Mouse (Mus musculus) CH12.LX (cell line): ENCODE results near the gene Gns. TPM values are rescaled to one million over a fixed set of nuclear protein-coding genes. Genes with fewer than 3 reads are reported as not detected.
A peak's percentile ranks its signal among the peaks of the same experiment; 100 is the strongest.

ENCODE experiments used
- DNase-seq: peaks from one replicate; pipeline ENCODE4 v3.0.0-alpha.2; 2013; ENCODE audit errors: extremely low read depth
- H3K27ac ChIP-seq: 2 replicates; pipeline ENCODE4 v1.5.1; 2012; ENCODE audit warnings: low read depth, mild to moderate bottlenecking, control low read depth, moderate library complexity; ENCODE audit not compliant: insufficient read depth
- H3K27me3 ChIP-seq: replicated peaks from 2 replicates; pipeline ENCODE3; 2012; ENCODE audit warnings: inconsistent platforms
- H3K36me3 ChIP-seq, 2 experiments: replicated peaks in 1 of 2; 2 replicates each; pipeline versions ENCODE3 to v1.6.1; 2012; ENCODE audit warnings: inconsistent platforms in 1 of 2, low read length in 1 of 2, mild to moderate bottlenecking in 1 of 2, mixed read lengths in 1 of 2, moderate library complexity in 1 of 2; ENCODE audit not compliant: control insufficient read depth in 1 of 2, insufficient read depth in 1 of 2
- H3K4me1 ChIP-seq, 2 experiments: 2 replicates each; pipeline ENCODE4 v1.6.1; 2012; ENCODE audit warnings: inconsistent platforms in 1 of 2, moderate library complexity in 1 of 2; ENCODE audit not compliant: insufficient read depth in 2 of 2, control insufficient read depth in 1 of 2
- H3K4me2 ChIP-seq: 2 replicates; pipeline ENCODE4 v1.6.1; 2012; ENCODE audit warnings: low read depth, mild to moderate bottlenecking, control low read depth; ENCODE audit not compliant: poor library complexity, insufficient read depth, severe bottlenecking
- H3K4me3 ChIP-seq, 3 experiments: fragments of 150-350 bp in 1 of 3; sonication (generic) in 1 of 3; replicated peaks in 1 of 3; 2 replicates each; pipeline versions ENCODE3 to v1.5.1; 2011 to 2012; ENCODE audit warnings: low read depth in 2 of 3, low read length in 2 of 3, mild to moderate bottlenecking in 2 of 3, moderate library complexity in 2 of 3, control low read depth in 1 of 3, improper control_type of control experiment in 1 of 3, inconsistent platforms in 1 of 3, mixed read lengths in 1 of 3; ENCODE audit not compliant: poor library complexity in 1 of 3
- H3K79me2 ChIP-seq: replicated peaks from 2 replicates; pipeline ENCODE4 v1.6.1; 2012; ENCODE audit warnings: mild to moderate bottlenecking, moderate library complexity; ENCODE audit not compliant: control insufficient read depth, poor library complexity, insufficient read depth, severe bottlenecking; ENCODE audit errors: extremely low read depth
- H3K9ac ChIP-seq: 2 replicates; pipeline ENCODE4 v1.6.1; 2012; ENCODE audit warnings: low read depth, mild to moderate bottlenecking, control low read depth, moderate library complexity; ENCODE audit not compliant: insufficient read depth
- H3K9me3 ChIP-seq: replicated peaks from 2 replicates; pipeline ENCODE3; 2012; ENCODE audit warnings: low read length, inconsistent platforms, mixed read lengths
- BHLHE40 ChIP-seq: IDR thresholded peaks from 2 replicates; pipeline ENCODE4 v1.6.1; 2011; ENCODE audit warnings: mild to moderate bottlenecking, low read depth, low read length, improper control_type of control experiment
- CHD1 ChIP-seq: IDR thresholded peaks from 2 replicates; pipeline ENCODE4 v1.6.1; 2012; ENCODE audit warnings: low read depth, low read length, improper control_type of control experiment, inconsistent platforms
- CHD2 ChIP-seq: IDR thresholded peaks from 2 replicates; pipeline ENCODE4 v1.6.1; 2011; ENCODE audit warnings: low read length, improper control_type of control experiment
- CTCF ChIP-seq, 2 experiments: IDR thresholded peaks in 1 of 2; conservative IDR thresholded peaks in 1 of 2; 2 replicates each; pipeline ENCODE4 v1.5.1; 2011 to 2012; ENCODE audit warnings: low read depth in 2 of 2, low read length in 2 of 2, improper control_type of control experiment in 1 of 2, inconsistent platforms in 1 of 2, mild to moderate bottlenecking in 1 of 2, moderate library complexity in 1 of 2
- E2F4 ChIP-seq: IDR thresholded peaks from 2 replicates; pipeline ENCODE4 v1.6.1; 2011; ENCODE audit warnings: low read depth, low read length, improper control_type of control experiment; ENCODE audit not compliant: insufficient replicate concordance
- ETS1 ChIP-seq: conservative IDR thresholded peaks from 2 replicates; pipeline ENCODE4 v1.6.1; 2012; ENCODE audit warnings: low read depth, mild to moderate bottlenecking, inconsistent platforms, low read length, improper control_type of control experiment, moderate library complexity
- GABPA ChIP-seq: IDR thresholded peaks from 2 replicates; pipeline ENCODE4 v1.6.1; 2012; ENCODE audit warnings: low read depth, low read length, improper control_type of control experiment, inconsistent platforms; ENCODE audit not compliant: insufficient replicate concordance
- HCFC1 ChIP-seq: IDR thresholded peaks from 2 replicates; pipeline ENCODE4 v1.6.1; 2012; ENCODE audit warnings: low read depth, mild to moderate bottlenecking, inconsistent platforms, low read length, improper control_type of control experiment
- IRF4 ChIP-seq: IDR thresholded peaks from 2 replicates; pipeline ENCODE4 v1.6.1; 2014; ENCODE audit warnings: low read depth, mild to moderate bottlenecking, inconsistent platforms, low read length, improper control_type of control experiment
- JUN ChIP-seq: IDR thresholded peaks from 2 replicates; pipeline ENCODE4 v1.6.1; 2011; ENCODE audit warnings: low read depth, mild to moderate bottlenecking, low read length, improper control_type of control experiment, moderate library complexity; ENCODE audit not compliant: insufficient read depth
- JUND ChIP-seq: conservative IDR thresholded peaks from 2 replicates; pipeline ENCODE4 v1.6.1; 2011; ENCODE audit warnings: low read depth, low read length, improper control_type of control experiment
- KAT2A ChIP-seq: IDR thresholded peaks from 2 replicates; pipeline ENCODE4 v1.6.1; 2012; ENCODE audit warnings: low read length, improper control_type of control experiment, inconsistent platforms; ENCODE audit not compliant: insufficient replicate concordance
- MAFK ChIP-seq: IDR thresholded peaks from 2 replicates; pipeline ENCODE4 v1.6.1; 2011; ENCODE audit warnings: low read length, improper control_type of control experiment; ENCODE audit not compliant: insufficient replicate concordance
- MAX ChIP-seq: IDR thresholded peaks from 2 replicates; pipeline ENCODE4 v1.6.1; 2011; ENCODE audit warnings: low read length, improper control_type of control experiment
- MAZ ChIP-seq: IDR thresholded peaks from 2 replicates; pipeline ENCODE4 v1.6.1; 2012; ENCODE audit warnings: low read depth, mild to moderate bottlenecking, inconsistent platforms, low read length, improper control_type of control experiment, moderate library complexity
- MXI1 ChIP-seq: IDR thresholded peaks from 2 replicates; pipeline ENCODE4 v1.6.1; 2011; ENCODE audit warnings: mild to moderate bottlenecking, low read depth, low read length, improper control_type of control experiment
- MYC ChIP-seq: IDR thresholded peaks from 2 replicates; pipeline ENCODE4 v1.6.1; 2011; ENCODE audit warnings: low read depth, mild to moderate bottlenecking, improper control_type of control experiment, low read length
- NELFE ChIP-seq: IDR thresholded peaks from 2 replicates; pipeline ENCODE4 v1.6.1; 2011; ENCODE audit warnings: low read depth, low read length, improper control_type of control experiment
- NRF1 ChIP-seq: IDR thresholded peaks from 2 replicates; pipeline ENCODE4 v1.6.1; 2014; ENCODE audit warnings: low read depth, mild to moderate bottlenecking, inconsistent platforms, low read length, improper control_type of control experiment, moderate library complexity
- PAX5 ChIP-seq: IDR thresholded peaks from 2 replicates; pipeline ENCODE4 v1.6.1; 2012; ENCODE audit warnings: low read length, inconsistent platforms, mixed read lengths
- POLR2A ChIP-seq: IDR thresholded peaks from 2 replicates; pipeline ENCODE4 v1.6.1; 2011; ENCODE audit warnings: low read depth, mild to moderate bottlenecking, improper control_type of control experiment, low read length
- POLR2AphosphoS2 ChIP-seq: IDR thresholded peaks from 2 replicates; pipeline ENCODE4 v1.6.1; 2011; ENCODE audit warnings: low read depth, low read length, improper control_type of control experiment
- RAD21 ChIP-seq: IDR thresholded peaks from 2 replicates; pipeline ENCODE4 v1.6.1; 2011; ENCODE audit warnings: low read depth, mild to moderate bottlenecking, low read length, improper control_type of control experiment, moderate library complexity
- RCOR1 ChIP-seq: conservative IDR thresholded peaks from 2 replicates; pipeline ENCODE4 v1.6.1; 2012; ENCODE audit warnings: low read depth, mild to moderate bottlenecking, inconsistent platforms, low read length, improper control_type of control experiment
- SIN3A ChIP-seq: IDR thresholded peaks from 2 replicates; pipeline ENCODE4 v1.6.1; 2012; ENCODE audit warnings: low read length, improper control_type of control experiment, inconsistent platforms
- SMC3 ChIP-seq: IDR thresholded peaks from 2 replicates; pipeline ENCODE4 v1.6.1; 2011; ENCODE audit warnings: low read depth, low read length, improper control_type of control experiment
- TBP ChIP-seq: conservative IDR thresholded peaks from 2 replicates; pipeline ENCODE4 v1.6.1; 2011; ENCODE audit warnings: low read depth, low read length, improper control_type of control experiment
- UBTF ChIP-seq: IDR thresholded peaks from 2 replicates; pipeline ENCODE4 v1.6.1; 2012; ENCODE audit warnings: low read depth, mild to moderate bottlenecking, inconsistent platforms, low read length, improper control_type of control experiment, moderate library complexity
- USF2 ChIP-seq: conservative IDR thresholded peaks from 2 replicates; pipeline ENCODE4 v1.6.1; 2011; ENCODE audit warnings: low read depth, low read length, improper control_type of control experiment
- ZC3H11A ChIP-seq: IDR thresholded peaks from 2 replicates; pipeline ENCODE4 v1.6.1; 2012; ENCODE audit warnings: low read depth, mild to moderate bottlenecking, inconsistent platforms, low read length, improper control_type of control experiment
- ZKSCAN1 ChIP-seq: IDR thresholded peaks from 2 replicates; pipeline ENCODE4 v1.6.1; 2012; ENCODE audit warnings: low read depth, inconsistent platforms, low read length, improper control_type of control experiment, borderline replicate concordance
- ZMIZ1 ChIP-seq: IDR thresholded peaks from 2 replicates; pipeline ENCODE4 v1.6.1; 2012; ENCODE audit warnings: low read depth, mild to moderate bottlenecking, inconsistent platforms, low read length, improper control_type of control experiment
- ZNF384 ChIP-seq: IDR thresholded peaks from 2 replicates; pipeline ENCODE4 v1.6.1; 2012; ENCODE audit warnings: low read depth, low read length, improper control_type of control experiment, inconsistent platforms
- dilution Hi-C: fragments of 300-500 bp; cut with MboI; formaldehyde crosslinking; loops from 2 replicates; pipeline ENCODE4 v1.14.3; 2020; ENCODE audit warnings: low sequenced_read_pairs; ENCODE audit not compliant: extremely low pct_unique_long_range_greater_than_20kb, extremely low pct_ligation_motif_present
- in situ Hi-C: fragments of 300-500 bp; cut with MboI; formaldehyde crosslinking; loops from 3 replicates; pipeline ENCODE4 v1.14.3; 2019; ENCODE audit warnings: low sequenced_read_pairs, low pct_ligation_motif_present, low pct_unique_long_range_greater_than_20kb, mixed read lengths
- polyA plus RNA-seq: library from polyadenylated mRNA; unstranded; fragments of >175 nt; gene quantifications from 2 replicates; pipeline ENCODE4 v1.2.1, GENCODE M21; 2012; ENCODE audit warnings: low read depth; ENCODE audit not compliant: insufficient read length
- total RNA-seq, 2 experiments: library from RNA; depleted of rRNA; stranded (reverse); fragments of 300-350 nt in 1 of 2; fragments of >200 nt in 1 of 2; gene quantifications; 2 replicates each; pipeline ENCODE4 v1.2.3; 2012 to 2014

The Gns gene
- total and polyA plus RNA-seq, 3 experiments: 28.7 to 104 (median 58.2) TPM

DNA sequence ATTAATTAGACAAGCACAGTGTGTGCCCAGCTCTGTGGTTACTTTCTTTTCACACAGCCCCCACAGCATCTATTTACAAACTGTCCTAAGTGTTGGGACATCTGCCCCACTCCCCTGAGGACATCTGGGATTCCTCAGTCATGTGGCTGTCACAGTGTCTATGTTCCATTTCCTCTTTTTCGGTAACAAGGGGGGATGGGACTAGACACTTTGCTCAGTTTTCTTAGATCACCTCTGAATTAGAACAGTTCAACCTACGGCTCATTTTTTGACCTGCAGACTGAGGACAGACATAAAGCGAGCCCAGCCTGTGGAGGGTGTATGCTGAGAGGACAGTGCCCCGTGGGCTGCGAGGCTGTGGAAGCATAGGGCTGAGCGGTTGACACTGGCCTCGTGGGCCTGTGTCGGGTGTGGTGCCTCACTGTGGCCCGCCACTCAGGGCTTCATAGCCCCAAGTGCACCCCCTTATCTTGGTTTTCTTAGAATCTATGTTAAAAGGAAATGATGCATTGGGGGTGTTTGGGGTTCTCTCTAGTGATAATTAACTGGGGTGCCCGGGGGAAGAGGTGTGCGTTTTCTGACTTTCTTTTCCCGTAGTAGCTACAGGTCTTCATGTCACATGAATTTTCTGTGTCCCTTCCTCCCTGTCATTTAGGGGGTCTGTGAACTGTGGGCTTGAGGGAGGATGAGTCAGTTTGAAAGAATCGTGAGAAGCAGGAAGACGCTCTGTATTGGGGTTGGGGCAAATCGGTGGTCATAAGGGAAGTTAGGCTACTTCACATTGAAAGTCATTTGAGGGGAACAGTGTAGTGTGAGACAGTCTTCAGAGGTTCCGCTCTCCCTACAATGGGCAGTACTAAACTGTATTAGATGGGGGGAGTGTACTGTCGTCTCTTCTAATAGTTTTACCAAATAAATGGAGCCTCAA lies 10.1 kb downstream of the Gns start (continued):
- peak; percentile 33; the same call in 1 of the 2 replicates for TF ChIP-seq CHD1

GRCm38 (mm10) chr10:121375649-121376493 lies 11.0 kb downstream of the Gns start:
- peak; percentile 94 for DNase-seq
- dilution Hi-C loops (no loop called here), in situ Hi-C loops (no loop called here)
- peak overlapping the region; percentile 73 for H3K4me2 ChIP-seq
- H3K36me3 ChIP-seq: peaks cover 33 to 62% of the 10 kb centered on the region in 2 experiments
- peak overlapping the region; percentile 24 to 55 (median 50) for H3K4me3 ChIP-seq
- H3K27ac ChIP-seq: peak overlapping the region; percentile 95
- peak overlapping the region; percentile 73 for H3K9ac ChIP-seq
- peaks cover 4% of the 10 kb centered on the region for H3K9me3 ChIP-seq
- peaks cover 20 to 46% of the 10 kb centered on the region in 2 experiments for H3K4me1 ChIP-seq
- H3K79me2 ChIP-seq: no peaks in the 10 kb centered on the region; the same call in 1 of the 2 replicates
- no peaks in the 10 kb centered on the region for H3K27me3 ChIP-seq
- TF ChIP-seq POLR2A: peak; percentile 59
- no peak for TF ChIP-seq PAX5
- TF ChIP-seq BHLHE40: peak; percentile 98
- TF ChIP-seq IRF4: peak; percentile 92
- no peak for TF ChIP-seq POLR2AphosphoS2
- TF ChIP-seq KAT2A: 0 out of 2 replicates have a peak, but pooled peaks have one; percentile 9
- TF ChIP-seq CHD1: no peak
- peak; percentile 82 for TF ChIP-seq JUN
- no peak for TF ChIP-seq MAFK
- TF ChIP-seq RAD21: no peak
- TF ChIP-seq NRF1: peak; percentile 54
- TF ChIP-seq ZC3H11A: no peak
- no peak for TF ChIP-seq HCFC1
- TF ChIP-seq GABPA: no peak
- TF ChIP-seq ETS1: peak; percentile 100
- no peak; the same call in 1 of the 2 replicates for TF ChIP-seq ZMIZ1
- TF ChIP-seq MAZ: no peak
- no peak; the same call in 1 of the 2 replicates for TF ChIP-seq NELFE
- TF ChIP-seq ZKSCAN1: peak; percentile 82
- peak; percentile 71 for TF ChIP-seq USF2
- TF ChIP-seq CHD2: peak; percentile 75
- peak; percentile 84; the same call in 1 of the 2 replicates for TF ChIP-seq UBTF
- TF ChIP-seq SMC3: no peak
- peak; percentile 86 for TF ChIP-seq JUND
- no peak for TF ChIP-seq CTCF (conservative IDR thresholded peaks at IDR 0.05 in 1 of 2, IDR thresholded peaks at IDR 0.05 in 1 of 2; ENCODE audit: low read depth in 2 of 2, low read length in 2 of 2)
- peak; percentile 65; the same call in 1 of the 2 replicates for TF ChIP-seq MAX
- peak; percentile 87 for TF ChIP-seq RCOR1
- no peak for TF ChIP-seq E2F4
- TF ChIP-seq SIN3A: peak; percentile 42; the same call in 1 of the 2 replicates
- no peak; the same call in 1 of the 2 replicates for TF ChIP-seq MYC
- no peak; the same call in 1 of the 2 replicates for TF ChIP-seq MXI1
- TF ChIP-seq TBP: peak; percentile 71
- TF ChIP-seq ZNF384: no peak
